Mouse (Mus musculus) brain, embryonic 14.5 days (tissue): ENCODE measurements around the gene Acox2. TPM values are rescaled to one million over a fixed set of nuclear protein-coding genes. Genes with fewer than 3 reads are reported as not detected.
A peak's percentile ranks its signal among the peaks of the same experiment; 100 is the strongest.

Experiments
- DNase-seq: peaks from one replicate; pipeline ENCODE4 v3.0.0-alpha.2; 2011; ENCODE audit warnings: low read depth
- CTCF ChIP-seq: fragments of 200-500 bp; IDR thresholded peaks from 2 replicates; pipeline ENCODE4 v1.5.1; 2012; ENCODE audit warnings: inconsistent platforms, mild to moderate bottlenecking, moderate library complexity, borderline replicate concordance; ENCODE audit not compliant: insufficient read depth, insufficient read length; ENCODE audit errors: extremely low read depth
- POLR2A ChIP-seq: fragments of 200-500 bp; IDR thresholded peaks from 2 replicates; pipeline ENCODE4 v1.6.1; 2012; ENCODE audit warnings: mild to moderate bottlenecking, inconsistent platforms, borderline replicate concordance; ENCODE audit not compliant: poor library complexity, insufficient read depth, insufficient read length, severe bottlenecking; ENCODE audit errors: extremely low read depth
- polyA plus RNA-seq: library from polyadenylated mRNA; depleted of rRNA; stranded (reverse); fragments of >200 nt; gene quantifications from 2 replicates; pipeline ENCODE4 v1.2.3, GENCODE M21; 2012

Acox2 gene
- polyA plus RNA-seq, 1 experiment: not detected

DNA sequence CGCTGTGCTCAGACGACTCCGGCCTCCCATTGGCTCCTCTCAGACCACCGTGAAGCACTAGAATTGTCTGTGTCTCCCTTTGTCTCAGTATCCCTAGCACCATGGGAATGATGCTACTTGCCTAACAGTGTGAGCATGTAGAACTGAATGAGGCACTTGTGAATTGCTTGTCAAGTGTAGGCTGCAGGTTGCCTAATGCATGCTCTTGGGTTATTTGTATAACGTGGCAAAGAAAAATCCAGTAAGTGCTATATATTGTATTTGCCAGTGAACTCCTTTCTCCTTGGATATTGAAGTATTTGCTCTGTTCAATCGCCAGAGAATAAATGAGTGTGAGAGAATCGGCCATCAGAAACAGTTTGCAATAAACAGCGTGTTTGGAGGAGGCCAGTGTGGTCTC is 12.3 kb downstream of the Acox2 start:
- TF ChIP-seq CTCF (no peak), POLR2A (no peak)

DNA sequence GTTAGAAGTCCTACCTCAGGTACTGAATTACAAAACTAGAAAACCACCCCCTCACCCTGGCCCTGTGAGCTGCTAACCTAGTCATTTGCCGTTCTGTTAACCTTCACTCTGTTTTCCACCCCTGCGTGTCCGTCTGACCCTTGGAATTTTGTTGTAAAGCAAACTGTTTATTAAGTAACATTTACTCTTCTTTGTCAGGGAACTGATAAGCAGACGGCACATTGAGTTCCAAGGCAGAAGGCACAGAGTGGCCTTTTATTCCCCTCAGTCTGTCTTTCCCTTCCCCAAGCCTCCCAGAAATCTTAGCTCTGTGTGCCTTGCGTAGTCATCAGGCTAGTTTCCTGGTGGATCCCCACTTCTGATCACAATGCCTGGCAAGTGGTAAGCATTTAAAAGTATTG is 14.9 kb downstream of the Acox2 start:
- DNase-seq: no peak
- TF ChIP-seq CTCF (no peak), POLR2A (no peak)

More for the DNA sequence above, 12.3 kb downstream of the Acox2 start:
- no peak for DNase-seq

DNA sequence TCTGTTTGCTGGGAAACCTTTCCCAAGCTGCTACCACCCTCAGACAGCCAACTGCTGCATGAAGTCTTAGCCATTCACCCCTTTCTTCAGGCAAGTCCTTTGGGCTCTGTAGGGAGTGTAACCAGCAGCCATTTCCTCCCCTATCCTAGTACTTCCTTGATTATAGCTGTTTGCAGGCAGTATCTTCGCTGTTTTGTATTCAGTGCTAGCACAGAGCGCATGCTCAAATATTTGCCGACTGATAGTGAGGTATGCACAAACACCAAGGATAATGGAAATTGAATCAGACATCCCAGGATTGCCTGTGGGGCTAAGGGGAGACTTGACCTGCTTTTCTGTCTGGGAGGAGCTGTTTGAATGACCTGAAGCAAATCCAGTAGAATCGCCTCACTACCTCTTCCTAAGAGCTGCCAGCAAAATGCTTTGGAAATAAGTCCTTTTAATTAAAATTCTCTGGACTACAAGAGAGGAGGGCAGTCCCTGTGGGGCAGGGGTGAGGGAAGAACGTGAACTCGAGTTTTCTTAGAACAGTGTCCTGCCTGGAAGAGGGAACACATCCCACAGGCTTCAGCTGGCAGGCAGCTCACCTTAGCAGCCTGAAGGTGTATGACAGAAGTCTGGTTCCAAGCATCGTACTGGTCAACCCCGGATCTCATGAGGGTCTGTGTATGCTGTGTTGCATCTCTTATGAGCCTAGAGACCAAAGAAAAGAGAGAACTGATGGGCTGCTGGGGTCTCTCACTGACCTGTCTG is 15.8 kb downstream of the Acox2 start:
- peak; percentile 33 for DNase-seq
- TF ChIP-seq CTCF (no peak), POLR2A (no peak)

DNA sequence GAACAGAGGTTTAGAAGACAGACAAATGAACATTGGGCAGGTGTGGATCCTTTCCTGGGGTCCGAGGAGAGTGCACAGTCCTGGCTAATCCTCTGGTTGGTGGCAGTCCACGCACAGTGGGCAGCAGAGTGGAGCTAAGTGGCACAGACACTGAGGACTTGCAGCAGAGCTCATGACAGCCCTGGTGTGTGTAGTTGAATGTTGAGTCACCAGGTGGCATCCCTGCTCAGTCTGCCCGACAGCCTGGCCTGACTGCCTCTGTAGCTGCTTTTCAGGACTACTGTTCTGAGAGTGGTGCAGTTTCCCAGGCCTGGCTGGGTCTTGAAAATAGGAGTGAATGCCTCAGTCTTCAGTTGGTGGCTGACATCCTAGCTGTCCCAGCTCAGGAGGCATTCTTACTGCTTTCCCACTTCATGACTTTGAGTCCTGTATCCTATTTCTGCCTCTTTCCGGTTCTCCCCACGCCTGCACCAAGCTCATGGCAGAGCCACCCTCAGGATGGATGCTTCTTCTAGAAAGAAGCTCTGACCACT is 16.7 kb downstream of the Acox2 start:
- peak; percentile 63 for DNase-seq
- TF ChIP-seq CTCF (peak; percentile 61), POLR2A (no peak)

DNA sequence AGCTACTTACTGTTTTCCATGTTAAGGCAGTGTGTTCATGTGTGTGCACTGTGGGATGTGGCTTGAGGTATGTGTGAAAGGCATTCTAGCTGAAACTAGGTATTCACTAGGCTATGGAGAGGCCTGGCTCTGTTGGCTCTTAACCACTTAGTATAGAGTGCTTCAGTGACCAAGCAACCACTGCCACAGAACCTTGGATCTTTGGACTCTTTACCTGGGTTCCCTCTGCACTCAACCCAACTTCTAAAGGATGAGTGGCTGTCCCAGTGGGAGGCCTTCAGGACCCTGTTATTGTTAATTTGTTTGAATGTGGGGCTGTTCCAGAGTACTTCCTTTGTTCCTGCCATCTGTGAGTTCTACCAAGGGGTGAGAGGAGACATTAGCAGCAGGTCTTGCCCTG is 17.3 kb downstream of the Acox2 start:
- DNase-seq: no peak
- TF ChIP-seq POLR2A (no peak), CTCF (no peak)

DNA sequence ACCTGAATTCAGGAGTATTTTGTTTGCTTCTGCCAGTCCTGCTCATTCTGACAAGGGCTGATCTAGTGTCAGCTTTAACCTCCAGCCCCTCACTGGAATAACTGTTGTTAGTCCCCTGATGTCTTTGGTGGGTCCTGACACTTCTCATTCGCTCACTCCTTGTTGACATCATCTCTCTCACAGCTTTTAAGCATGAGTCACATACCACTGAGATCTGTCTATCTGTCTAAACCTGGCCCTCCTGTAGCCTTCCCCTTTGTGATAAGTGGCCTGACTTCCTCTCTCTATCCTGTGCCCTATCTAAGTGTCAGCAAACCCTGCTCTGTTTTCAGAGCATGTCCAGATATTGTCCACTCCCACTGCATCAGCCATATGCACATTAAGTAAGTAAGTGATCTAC is 25.9 kb downstream of the Acox2 start:
- DNase-seq: no peak
- TF ChIP-seq CTCF (no peak), POLR2A (no peak)

DNA sequence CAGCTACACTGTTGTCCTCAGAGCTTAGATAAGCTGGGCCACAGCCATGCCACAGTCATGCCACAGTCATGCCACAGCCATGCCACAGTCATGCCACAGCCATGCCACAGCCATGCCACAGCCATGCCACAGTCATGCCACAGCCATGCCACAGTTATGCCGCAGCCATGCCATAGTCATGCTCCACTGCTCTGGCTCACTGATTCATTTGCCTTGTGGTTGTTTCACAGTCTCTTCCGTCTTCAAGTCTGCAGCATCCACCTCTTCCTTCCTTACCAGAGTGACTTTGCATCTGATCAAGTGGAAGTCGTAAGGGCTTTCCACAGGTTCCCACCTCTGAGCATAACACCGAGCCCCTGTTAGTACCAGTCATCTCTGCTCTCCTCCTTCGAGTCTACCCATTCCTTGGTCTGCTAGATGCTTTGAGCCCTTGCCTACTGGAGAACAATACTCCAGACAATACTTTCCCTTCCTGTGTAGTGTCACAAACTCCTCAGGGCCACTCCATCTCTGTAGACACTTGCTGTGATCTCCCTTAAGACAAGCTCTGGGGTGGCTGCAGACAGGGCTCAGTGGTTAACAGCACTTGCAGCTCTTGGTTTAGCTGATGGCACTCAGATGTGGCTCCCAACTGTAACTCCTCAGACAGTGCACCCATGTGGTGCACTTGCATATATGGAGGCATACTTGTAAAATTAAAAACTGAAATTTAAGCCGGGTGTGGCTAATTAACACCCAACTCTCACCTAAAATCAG is 26.8 kb downstream of the Acox2 start:
- no peak for TF ChIP-seq POLR2A
- TF ChIP-seq CTCF: no peak
- no peak for DNase-seq

DNA sequence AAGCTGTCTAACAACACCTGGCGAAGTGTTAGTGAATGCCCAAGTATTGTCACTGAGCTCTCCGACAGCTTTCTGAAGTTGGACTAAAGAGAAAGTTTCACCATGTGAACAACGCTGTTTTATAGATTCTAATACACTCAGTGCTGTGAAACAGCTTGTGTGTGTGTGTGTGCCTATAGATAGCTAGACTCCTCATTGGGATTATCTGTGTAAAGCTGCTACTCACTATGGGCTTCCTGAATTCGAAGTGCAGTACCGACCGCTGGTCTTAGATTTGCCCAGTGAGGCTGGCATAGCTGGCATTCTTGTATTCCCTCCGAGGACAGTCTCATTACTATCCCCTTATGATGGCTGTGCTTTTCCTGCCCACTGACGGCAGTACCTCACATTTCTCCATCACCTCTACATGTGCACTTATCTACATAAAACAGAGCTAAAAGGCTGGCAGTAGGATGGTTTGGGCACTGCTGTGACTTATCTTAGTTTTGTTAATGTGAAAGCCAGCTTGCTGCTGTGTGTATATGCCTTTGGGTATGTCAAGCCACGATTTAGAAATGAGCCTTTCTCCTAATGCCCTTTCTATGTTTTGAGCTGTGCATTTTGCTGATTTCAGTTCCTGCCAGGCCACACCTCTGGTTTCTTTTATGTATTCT is 29.7 kb downstream of the Acox2 start:
- TF ChIP-seq CTCF (no peak), POLR2A (no peak)
- DNase-seq: no peak

DNA sequence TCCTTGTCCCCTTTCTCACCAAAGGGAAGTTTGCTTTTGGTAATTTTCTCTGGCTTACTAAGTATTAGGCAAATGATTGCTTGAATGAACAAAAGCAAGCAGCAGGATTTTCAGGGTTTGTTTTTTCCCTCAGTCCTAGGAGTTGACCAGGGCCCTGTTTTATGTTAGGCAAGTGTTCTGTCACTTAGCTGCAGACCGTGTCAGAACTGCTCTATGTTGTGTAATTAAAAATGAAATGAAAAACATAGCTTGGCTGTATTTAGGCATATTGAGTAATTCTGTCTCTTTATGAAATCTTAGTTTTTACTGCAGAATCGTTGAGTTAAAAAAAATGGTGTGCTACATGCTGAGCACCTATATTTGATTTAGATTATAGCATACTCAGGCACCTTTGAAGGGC is 34.3 kb downstream of the Acox2 start:
- no peak for DNase-seq
- TF ChIP-seq POLR2A: no peak
- no peak for TF ChIP-seq CTCF

DNA sequence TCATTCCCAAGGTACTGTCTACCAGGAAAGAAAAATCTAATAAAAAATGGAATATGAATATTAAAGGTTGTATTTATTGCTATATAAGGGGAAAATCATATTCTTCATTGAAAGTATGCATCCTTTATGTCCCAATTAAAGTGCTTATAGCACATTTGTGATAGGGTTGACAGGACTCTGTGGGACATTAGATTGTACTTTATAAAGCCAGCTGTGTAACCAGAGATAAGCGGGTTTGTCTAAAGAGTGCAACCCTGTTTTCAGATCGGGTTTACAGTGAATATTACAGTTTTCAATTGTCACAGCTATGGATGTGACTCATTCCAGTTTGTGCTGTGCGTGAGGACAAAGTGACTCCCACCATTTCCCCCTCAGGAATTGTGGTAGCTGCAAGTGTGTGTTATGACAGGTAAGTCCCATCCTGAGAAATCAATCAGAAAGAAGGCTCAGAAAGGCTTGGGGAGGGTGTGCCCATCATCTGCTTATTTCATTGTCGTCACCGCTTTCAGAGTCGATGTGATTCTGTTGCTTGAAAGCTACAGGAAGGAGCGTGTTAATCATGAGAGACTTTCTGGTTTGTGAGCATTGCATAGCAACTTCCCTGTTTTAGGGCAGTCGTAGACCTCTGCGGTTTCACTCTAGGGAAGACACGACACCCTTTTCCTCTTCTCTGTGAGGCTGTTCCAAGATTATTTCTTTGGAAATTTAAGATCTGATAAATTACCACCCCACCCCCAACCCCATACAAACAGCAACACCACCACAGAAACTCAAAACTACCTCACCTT is 35.5 kb downstream of the Acox2 start:
- TF ChIP-seq POLR2A: no peak
- no peak for TF ChIP-seq CTCF
- DNase-seq: no peak

DNA sequence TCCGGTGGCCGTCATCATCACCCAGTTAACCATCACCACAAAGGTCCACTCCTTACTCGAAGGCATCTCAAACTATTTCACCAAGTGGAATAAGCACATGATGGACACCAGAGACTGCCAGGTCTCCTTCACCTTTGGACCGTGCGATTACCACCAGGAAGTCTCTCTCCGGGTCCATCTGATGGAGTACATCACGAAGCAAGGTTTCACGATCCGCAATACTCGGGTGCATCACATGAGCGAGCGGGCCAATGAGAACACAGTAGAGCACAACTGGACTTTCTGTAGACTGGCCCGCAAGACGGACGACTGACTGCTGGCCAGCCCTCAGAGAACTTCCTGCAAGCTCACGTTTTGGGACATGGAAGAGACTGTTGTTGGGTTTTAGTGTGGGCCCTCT is 36.6 kb downstream of the Acox2 start:
- no peak for DNase-seq
- TF ChIP-seq CTCF (no peak), POLR2A (no peak)

DNA sequence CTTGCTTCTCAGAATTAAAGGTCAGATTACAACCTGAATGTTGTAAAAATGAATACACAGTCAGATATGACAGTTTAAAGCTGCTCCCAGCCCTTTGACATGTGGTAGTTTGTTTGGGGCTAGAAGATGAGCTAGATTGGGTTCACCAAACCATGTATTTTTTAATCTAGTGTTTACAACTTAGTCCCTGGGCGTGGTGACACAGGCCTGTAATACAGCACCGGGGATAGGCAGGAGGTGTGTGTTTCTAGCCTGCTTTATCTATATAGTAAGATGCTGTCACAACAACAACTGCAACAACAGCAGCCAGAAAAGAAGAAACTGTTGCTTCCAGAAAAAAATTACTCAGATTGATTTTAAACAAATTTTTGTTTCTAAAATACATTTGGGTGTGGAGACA is 38.2 kb downstream of the Acox2 start:
- no peak for TF ChIP-seq POLR2A
- TF ChIP-seq CTCF: no peak
- DNase-seq: no peak
